Mouse (Mus musculus) left cerebral cortex, adult 2 months (tissue): ENCODE measurements at regions not wholly inside any gene's neighbourhood (a gene's known extent, or its start where the extent isn't known, plus 50 kb on each side); places are given as distances from the start of the nearest gene placed in this dataset.
A peak's percentile ranks its signal among the peaks of the same experiment; 100 is the strongest.

Experiments used
- DNase-seq, 2 experiments: peaks; one replicate each; pipeline ENCODE4 v3.0.0; 2021 to 2022; ENCODE audit warnings: low spot score in 2 of 2, mixed read lengths in 1 of 2; ENCODE audit errors: extremely low spot score in 1 of 2
- H3K27ac ChIP-seq: fragments of 200-600 bp; 2 replicates; pipeline ENCODE4 v1.8.1; 2022
- H3K4me3 ChIP-seq: fragments of 200-600 bp; 2 replicates; pipeline ENCODE4 v1.8.1; 2022
- CTCF ChIP-seq: fragments of 200-600 bp; IDR thresholded peaks from 2 replicates; pipeline ENCODE4 v1.8.1; 2022; ENCODE audit warnings: antibody characterized with exemption, mild to moderate bottlenecking, moderate library complexity
- intact Hi-C: fragments of 180-260 bp; cut with DNase I; formaldehyde crosslinking; loops from one replicate; pipeline ENCODE4 v1.15.1; 2025

- no peak for TF ChIP-seq CTCF
- intact Hi-C loops = no loop called here
- no peak overlapping the region for H3K27ac ChIP-seq
- no peak overlapping the region for H3K4me3 ChIP-seq
- no peak for DNase-seq
These were observed 86.8 kb upstream of the Gm47985 start for GRCm38 (mm10) chr1:151095344-151096050.

- TF ChIP-seq CTCF = no peak
- no peak for DNase-seq
- intact Hi-C loops = no loop called here
- Histone ChIP-seq H3K4me3 (no peak overlapping the region), H3K27ac (no peak overlapping the region)
These were observed 86.3 kb upstream of the Gm47985 start for GRCm38 (mm10) chr1:151096079-151096478.

GRCm38 (mm10) chr1:151097506-151097905 lies 84.8 kb upstream of the Gm47985 start:
- Histone ChIP-seq H3K27ac (no peak overlapping the region), H3K4me3 (no peak overlapping the region)
- no peak for DNase-seq
- TF ChIP-seq CTCF = no peak
- intact Hi-C loops = no loop called here

GRCm38 (mm10) chr1:151098763-151099162 lies 83.6 kb upstream of the Gm47985 start:
- no peak for DNase-seq
- TF ChIP-seq CTCF = no peak
- intact Hi-C loops = no loop called here

GRCm38 (mm10) chr1:151100565-151101483 lies 81.5 kb upstream of the Gm47985 start:
- intact Hi-C loops = no loop called here
- no peak for DNase-seq
- Histone ChIP-seq H3K4me3 (no peak overlapping the region), H3K27ac (no peak overlapping the region)
- TF ChIP-seq CTCF = no peak

More at GRCm38 (mm10) chr1:151098763-151099162, 83.6 kb upstream of the Gm47985 start:
- Histone ChIP-seq H3K27ac (no peak overlapping the region), H3K4me3 (no peak overlapping the region)

GRCm38 (mm10) chr1:151101516-151101915 lies 80.8 kb upstream of the Gm47985 start:
- TF ChIP-seq CTCF = no peak
- intact Hi-C loops = no loop called here
- H3K27ac ChIP-seq = no peak overlapping the region
- H3K4me3 ChIP-seq = no peak overlapping the region
- no peak for DNase-seq

GRCm38 (mm10) chr1:151102061-151102460 lies 80.3 kb upstream of the Gm47985 start:
- no peak for DNase-seq
- intact Hi-C loops = no loop called here
- TF ChIP-seq CTCF = no peak
- Histone ChIP-seq H3K27ac (no peak overlapping the region), H3K4me3 (no peak overlapping the region)

- Histone ChIP-seq H3K27ac (no peak overlapping the region), H3K4me3 (no peak overlapping the region)
- intact Hi-C loops = no loop called here
- DNase-seq = no peak
- peak; percentile 5; the same call in 1 of the 2 replicates for TF ChIP-seq CTCF
These were observed 79.5 kb upstream of the Gm47985 start for GRCm38 (mm10) chr1:151102646-151103391.

- H3K27ac ChIP-seq = no peak overlapping the region
- no peak for DNase-seq
- no peak for TF ChIP-seq CTCF
- intact Hi-C loops = no loop called here
- H3K4me3 ChIP-seq = no peak overlapping the region
These were observed 78.8 kb upstream of the Gm47985 start for GRCm38 (mm10) chr1:151103522-151104037.

- Histone ChIP-seq H3K27ac (no peak overlapping the region), H3K4me3 (no peak overlapping the region)
- intact Hi-C loops = no loop called here
- no peak for TF ChIP-seq CTCF
- no peak for DNase-seq
These were observed 78.0 kb upstream of the Gm47985 start for GRCm38 (mm10) chr1:151104346-151104745.

- no peak overlapping the region for H3K27ac ChIP-seq
- no peak for DNase-seq
- TF ChIP-seq CTCF = no peak
- no peak overlapping the region for H3K4me3 ChIP-seq
- intact Hi-C loops = no loop called here
These were observed 77.5 kb upstream of the Gm47985 start for GRCm38 (mm10) chr1:151104806-151105205.

- intact Hi-C loops = no loop called here
- H3K27ac ChIP-seq = no peak overlapping the region
- TF ChIP-seq CTCF = no peak
- H3K4me3 ChIP-seq = no peak overlapping the region
- no peak for DNase-seq
These were observed 77.1 kb upstream of the Gm47985 start for GRCm38 (mm10) chr1:151105251-151105650.
